Mouse (Mus musculus): Measurements from ENCODE around the gene Gm8369. TPM values are rescaled to one million over a fixed set of nuclear protein-coding genes. Genes with fewer than 3 reads are reported as not detected.
"Not testable (repeated sequence)": the region's sequence is repeated elsewhere in the genome, so short reads cannot be mapped to it uniquely, and the experiment has no call there.

Gene Gm8369
- polyA plus RNA-seq (2014; fragmentation: Nextera tagmentation; extraction: Ambion mirVana) = not detected in 2 replicates

- H3K4me2 ChIP-seq (replicated peaks) = no peak within 1 kb of the TSS
- H3K27ac ChIP-seq = no peak within 1 kb of the TSS
- 87% methylated on average over 2 of the region's 2 CpGs for WGBS
- no peak for ATAC-seq (ENCODE audit: low FRiP score)
- no peak for DNase-seq (ENCODE audit: low spot score)
- H3K9me3 ChIP-seq (ENCODE audit: control insufficient read depth, low read length) = no peaks in the 10 kb centered on the region
- H3K36me3 ChIP-seq (replicated peaks; ENCODE audit: control insufficient read depth, insufficient read depth) = no peaks in the 10 kb centered on the region
- H3K9ac ChIP-seq = no peak within 1 kb of the TSS
- H3K4me3 ChIP-seq (replicated peaks; ENCODE audit: low read length) = no peak within 1 kb of the TSS
- no peaks in the 10 kb centered on the region for H3K4me1 ChIP-seq (replicated peaks; ENCODE audit: control insufficient read depth, insufficient read depth, low read length)
- no peaks in the 10 kb centered on the region for H3K27me3 ChIP-seq (ENCODE audit: control insufficient read depth, insufficient read depth, low read length)
These were observed at the start of gene Gm8369 for GRCm38 (mm10) chr19:11485746-11486145. Gm8369 (plus strand) TSS chr19:11485938.

- ATAC-seq (ENCODE audit: low FRiP score) (no peak), DNase-seq (ENCODE audit: low spot score) (no peak)
- Histone ChIP-seq H3K4me2 (replicated peaks) (no peak within 1 kb of the TSS), H3K4me1 (replicated peaks; ENCODE audit: control insufficient read depth, insufficient read depth, low read length) (no peaks in the 10 kb centered on the region), H3K9me3 (ENCODE audit: control insufficient read depth, low read length) (no peaks in the 10 kb centered on the region), H3K27ac (no peak within 1 kb of the TSS), H3K4me3 (replicated peaks; ENCODE audit: low read length) (no peak within 1 kb of the TSS), H3K9ac (no peak within 1 kb of the TSS), H3K27me3 (ENCODE audit: control insufficient read depth, insufficient read depth, low read length) (no peaks in the 10 kb centered on the region), H3K36me3 (replicated peaks; ENCODE audit: control insufficient read depth, insufficient read depth) (no peaks in the 10 kb centered on the region)
These were observed 42.4 kb upstream of the Gm8369 start, which contains the start of gene Ms4a4b for GRCm38 (mm10) chr19:11443338-11443737. Ms4a4b (plus strand) TSS chr19:11443553.

- Histone ChIP-seq H3K9me3 (ENCODE audit: control insufficient read depth, low read length) (no peaks in the 10 kb centered on the region), H3K27me3 (ENCODE audit: control insufficient read depth, insufficient read depth, low read length) (no peaks in the 10 kb centered on the region), H3K36me3 (replicated peaks; ENCODE audit: control insufficient read depth, insufficient read depth) (no peaks in the 10 kb centered on the region), H3K4me2 (replicated peaks) (no peak overlapping the region), H3K27ac (no peak overlapping the region), H3K4me1 (replicated peaks; ENCODE audit: control insufficient read depth, insufficient read depth, low read length) (no peaks in the 10 kb centered on the region), H3K4me3 (replicated peaks; ENCODE audit: low read length) (no peak overlapping the region), H3K9ac (no peak overlapping the region)
- DNase-seq (ENCODE audit: low spot score) (no peak), ATAC-seq (ENCODE audit: low FRiP score) (no peak)
- WGBS = 85% methylated on average over 5 of the region's 5 CpGs
These were observed 41.8 kb upstream of the Gm8369 start for GRCm38 (mm10) chr19:11443964-11444363.

- H3K9ac ChIP-seq = no peak overlapping the region
- DNase-seq (ENCODE audit: low spot score) = no peak
- no peaks in the 10 kb centered on the region for H3K4me1 ChIP-seq (replicated peaks; ENCODE audit: control insufficient read depth, insufficient read depth, low read length)
- H3K4me3 ChIP-seq (replicated peaks; ENCODE audit: low read length) = no peak overlapping the region
- H3K27ac ChIP-seq = no peak overlapping the region
- H3K9me3 ChIP-seq (ENCODE audit: control insufficient read depth, low read length) = no peaks in the 10 kb centered on the region
- no peak overlapping the region for H3K4me2 ChIP-seq (replicated peaks)
- WGBS = 91% methylated on average over 2 of the region's 2 CpGs
- ATAC-seq (ENCODE audit: low FRiP score) = no peak
- no peaks in the 10 kb centered on the region for H3K27me3 ChIP-seq (ENCODE audit: control insufficient read depth, insufficient read depth, low read length)
- H3K36me3 ChIP-seq (replicated peaks; ENCODE audit: control insufficient read depth, insufficient read depth) = no peaks in the 10 kb centered on the region
These were observed 38.5 kb upstream of the Gm8369 start for GRCm38 (mm10) chr19:11447238-11447637.

GRCm38 (mm10) chr19:11459041-11459440 is 26.7 kb upstream of the Gm8369 start:
- not testable (repeated sequence) for H3K9me3 ChIP-seq (ENCODE audit: control insufficient read depth, low read length); H3K27me3 ChIP-seq (ENCODE audit: control insufficient read depth, insufficient read depth, low read length); H3K36me3 ChIP-seq (replicated peaks; ENCODE audit: control insufficient read depth, insufficient read depth); H3K4me2 ChIP-seq (replicated peaks); H3K9ac ChIP-seq; H3K4me3 ChIP-seq (replicated peaks; ENCODE audit: low read length); ATAC-seq (ENCODE audit: low FRiP score); H3K4me1 ChIP-seq (replicated peaks; ENCODE audit: control insufficient read depth, insufficient read depth, low read length); DNase-seq (ENCODE audit: low spot score); H3K27ac ChIP-seq
- 85% methylated on average over 2 of the region's 4 CpGs for WGBS

GRCm38 (mm10) chr19:11464795-11465194 is 20.9 kb upstream of the Gm8369 start:
- 60% methylated on average over 1 of the region's 1 CpGs for WGBS
- not testable (repeated sequence) for H3K36me3 ChIP-seq (replicated peaks; ENCODE audit: control insufficient read depth, insufficient read depth); H3K4me2 ChIP-seq (replicated peaks); ATAC-seq (ENCODE audit: low FRiP score); H3K4me3 ChIP-seq (replicated peaks; ENCODE audit: low read length); DNase-seq (ENCODE audit: low spot score); H3K9me3 ChIP-seq (ENCODE audit: control insufficient read depth, low read length); H3K27me3 ChIP-seq (ENCODE audit: control insufficient read depth, insufficient read depth, low read length); H3K27ac ChIP-seq; H3K9ac ChIP-seq; H3K4me1 ChIP-seq (replicated peaks; ENCODE audit: control insufficient read depth, insufficient read depth, low read length)

GRCm38 (mm10) chr19:11466471-11466870 is 19.3 kb upstream of the Gm8369 start:
- no peaks in the 10 kb centered on the region for H3K36me3 ChIP-seq (replicated peaks; ENCODE audit: control insufficient read depth, insufficient read depth)
- WGBS = 83% methylated on average over 5 of the region's 5 CpGs
- H3K27ac ChIP-seq = no peak overlapping the region
- DNase-seq (ENCODE audit: low spot score) (no peak), ATAC-seq (ENCODE audit: low FRiP score) (no peak)
- H3K4me2 ChIP-seq (replicated peaks) = no peak overlapping the region
- no peaks in the 10 kb centered on the region for H3K27me3 ChIP-seq (ENCODE audit: control insufficient read depth, insufficient read depth, low read length)
- no peaks in the 10 kb centered on the region for H3K4me1 ChIP-seq (replicated peaks; ENCODE audit: control insufficient read depth, insufficient read depth, low read length)
- H3K9me3 ChIP-seq (ENCODE audit: control insufficient read depth, low read length) = no peaks in the 10 kb centered on the region
- no peak overlapping the region for H3K4me3 ChIP-seq (replicated peaks; ENCODE audit: low read length)
- no peak overlapping the region for H3K9ac ChIP-seq

GRCm38 (mm10) chr19:11468361-11468760 is 17.4 kb upstream of the Gm8369 start:
- not testable (repeated sequence) for H3K9me3 ChIP-seq (ENCODE audit: control insufficient read depth, low read length); H3K4me3 ChIP-seq (replicated peaks; ENCODE audit: low read length); DNase-seq (ENCODE audit: low spot score); ATAC-seq (ENCODE audit: low FRiP score); H3K27me3 ChIP-seq (ENCODE audit: control insufficient read depth, insufficient read depth, low read length); H3K4me1 ChIP-seq (replicated peaks; ENCODE audit: control insufficient read depth, insufficient read depth, low read length); H3K27ac ChIP-seq; H3K36me3 ChIP-seq (replicated peaks; ENCODE audit: control insufficient read depth, insufficient read depth); H3K4me2 ChIP-seq (replicated peaks); H3K9ac ChIP-seq
- 71% methylated on average over 1 of the region's 1 CpGs for WGBS

GRCm38 (mm10) chr19:11469215-11469614 is 16.5 kb upstream of the Gm8369 start, which contains the start of gene Ms4a6c:
Ms4a6c (plus strand) TSS chr19:11469366.
- WGBS = 90% methylated on average over 4 of the region's 4 CpGs
- not testable (repeated sequence) for H3K36me3 ChIP-seq (replicated peaks; ENCODE audit: control insufficient read depth, insufficient read depth); H3K4me1 ChIP-seq (replicated peaks; ENCODE audit: control insufficient read depth, insufficient read depth, low read length); H3K4me3 ChIP-seq (replicated peaks; ENCODE audit: low read length); H3K4me2 ChIP-seq (replicated peaks); H3K9me3 ChIP-seq (ENCODE audit: control insufficient read depth, low read length); H3K27me3 ChIP-seq (ENCODE audit: control insufficient read depth, insufficient read depth, low read length); H3K27ac ChIP-seq; DNase-seq (ENCODE audit: low spot score); ATAC-seq (ENCODE audit: low FRiP score); H3K9ac ChIP-seq

GRCm38 (mm10) chr19:11479714-11480113 is 6.0 kb upstream of the Gm8369 start:
- ATAC-seq (ENCODE audit: low FRiP score) = no peak
- 100% methylated on average over 2 of the region's 2 CpGs for WGBS
- H3K4me3 ChIP-seq (replicated peaks; ENCODE audit: low read length) = no peak overlapping the region

More at GRCm38 (mm10) chr19:11479714-11480113, 6.0 kb upstream of the Gm8369 start:
- no peaks in the 10 kb centered on the region for H3K27me3 ChIP-seq (ENCODE audit: control insufficient read depth, insufficient read depth, low read length)
- no peak overlapping the region for H3K4me2 ChIP-seq (replicated peaks)
- no peaks in the 10 kb centered on the region for H3K36me3 ChIP-seq (replicated peaks; ENCODE audit: control insufficient read depth, insufficient read depth)
- H3K27ac ChIP-seq = no peak overlapping the region
- H3K9ac ChIP-seq = no peak overlapping the region
- no peaks in the 10 kb centered on the region for H3K4me1 ChIP-seq (replicated peaks; ENCODE audit: control insufficient read depth, insufficient read depth, low read length)
- DNase-seq (ENCODE audit: low spot score) = no peak
- no peaks in the 10 kb centered on the region for H3K9me3 ChIP-seq (ENCODE audit: control insufficient read depth, low read length)
